Mouse (Mus musculus): ENCODE data around the gene Nudt2. TPM values are rescaled to one million over a fixed set of nuclear protein-coding genes. Genes with fewer than 3 reads are reported as not detected.

Gene Nudt2
- polyA plus RNA-seq, 1 experiment from 2014 or later: 62.0 TPM

- ATAC-seq: no peak
These were observed 59.9 kb downstream of the Nudt2 start for GRCm38 (mm10) chr4:41524829-41525228.

GRCm38 (mm10) chr4:41526553-41526952, 61.6 kb downstream of the Nudt2 start:
- 5% methylated on average over 7 of the region's 7 CpGs for WGBS
- peaks cover 53% of the 10 kb centered on the region for H3K4me1 ChIP-seq (replicated peaks)
- H3K27ac ChIP-seq: peak overlapping the region; percentile 77
- peak overlapping the region; percentile 30; the same call in 1 of the 2 replicates for H3K9ac ChIP-seq (replicated peaks)
- no peak; the same call in 1 of the 2 replicates for ATAC-seq
- H3K27me3 ChIP-seq: 0 out of 2 replicates have a peak, but pooled peaks cover 3% of the 10 kb centered on the region
- peaks cover 10% of the 10 kb centered on the region for H3K36me3 ChIP-seq
- no peaks in the 10 kb centered on the region for H3K9me3 ChIP-seq
- no peak overlapping the region for H3K4me3 ChIP-seq (replicated peaks)
- 0 out of 2 replicates have a peak overlapping the region, but pooled peaks have one; percentile 17 for H3K4me2 ChIP-seq (replicated peaks)

More at GRCm38 (mm10) chr4:41524829-41525228, 59.9 kb downstream of the Nudt2 start:
- Histone ChIP-seq H3K27ac (no peak overlapping the region), H3K9me3 (no peaks in the 10 kb centered on the region), H3K27me3 (0 out of 2 replicates have a peak, but pooled peaks cover 3% of the 10 kb centered on the region), H3K4me3 (replicated peaks) (no peak overlapping the region), H3K36me3 (peaks cover 18% of the 10 kb centered on the region), H3K9ac (replicated peaks) (no peak overlapping the region), H3K4me1 (replicated peaks) (peaks cover 42% of the 10 kb centered on the region), H3K4me2 (replicated peaks) (no peak overlapping the region)
- 76% methylated on average over 9 of the region's 9 CpGs for WGBS

- H3K36me3 ChIP-seq: peaks cover 6% of the 10 kb centered on the region; the same call in 1 of the 2 replicates
- peaks cover 58% of the 10 kb centered on the region for H3K4me1 ChIP-seq (replicated peaks)
- H3K27me3 ChIP-seq: 0 out of 2 replicates have a peak, but pooled peaks cover 3% of the 10 kb centered on the region
- peak overlapping the region; percentile 30 for H3K9ac ChIP-seq (replicated peaks)
- no peaks in the 10 kb centered on the region for H3K9me3 ChIP-seq
- no peak overlapping the region for H3K4me3 ChIP-seq (replicated peaks)
- H3K4me2 ChIP-seq (replicated peaks): peak overlapping the region; percentile 17; the same call in 1 of the 2 replicates
- peak; percentile 32; the same call in 1 of the 2 replicates for ATAC-seq
- H3K27ac ChIP-seq: peak overlapping the region; percentile 77
- WGBS: 5% methylated on average over 13 of the region's 13 CpGs
These were observed 62.1 kb downstream of the Nudt2 start for GRCm38 (mm10) chr4:41527076-41527475.

GRCm38 (mm10) chr4:41527996-41528395, 63.0 kb downstream of the Nudt2 start:
- H3K4me1 ChIP-seq (replicated peaks): peaks cover 58% of the 10 kb centered on the region
- ATAC-seq: peak; percentile 53
- no peak overlapping the region for H3K4me2 ChIP-seq (replicated peaks)
- 0 out of 2 replicates have a peak, but pooled peaks cover 3% of the 10 kb centered on the region for H3K27me3 ChIP-seq
- no peak overlapping the region for H3K4me3 ChIP-seq (replicated peaks)
- peak overlapping the region; percentile 71 for H3K27ac ChIP-seq
- no peaks in the 10 kb centered on the region for H3K9me3 ChIP-seq
- 3% methylated on average over 8 of the region's 8 CpGs for WGBS
- H3K36me3 ChIP-seq: peaks cover 6% of the 10 kb centered on the region; the same call in 1 of the 2 replicates
- H3K9ac ChIP-seq (replicated peaks): no peak overlapping the region

Other genes starting within 250 kb of the Nudt2 start
- 57.0 and 59.7 TPM in 2 replicates for gene Ubap2, start 190.0 kb upstream of the Nudt2 start, polyA plus RNA-seq (2015; fragmentation: Nextera tagmentation; extraction: Ambion mirVana)
- gene Dcaf12, start 150.3 kb upstream of the Nudt2 start, polyA plus RNA-seq (2015; fragmentation: Nextera tagmentation; extraction: Ambion mirVana): 80.1 and 81.0 TPM in 2 replicates
- gene Ubap1, start 116.2 kb upstream of the Nudt2 start, polyA plus RNA-seq (2015; fragmentation: Nextera tagmentation; extraction: Ambion mirVana): 74.5 and 76.9 TPM in 2 replicates
- 5.2 and 6.3 TPM in 2 replicates for gene Kif24, start 264 bp upstream of the Nudt2 start, polyA plus RNA-seq (2015; fragmentation: Nextera tagmentation; extraction: Ambion mirVana)
- 5.5 and 5.7 TPM in 2 replicates for gene AI464131, start 37.9 kb downstream of the Nudt2 start, polyA plus RNA-seq (2015; fragmentation: Nextera tagmentation; extraction: Ambion mirVana)
- 8.3 and 8.5 TPM in 2 replicates for gene 1110017D15Rik, start 52.2 kb downstream of the Nudt2 start, polyA plus RNA-seq (2015; fragmentation: Nextera tagmentation; extraction: Ambion mirVana)
- gene Fam219a, start 104.4 kb downstream of the Nudt2 start, polyA plus RNA-seq (2015; fragmentation: Nextera tagmentation; extraction: Ambion mirVana): 13.1 and 18.8 TPM in 2 replicates
- gene Dnaic1, start 104.6 kb downstream of the Nudt2 start, polyA plus RNA-seq (2015; fragmentation: Nextera tagmentation; extraction: Ambion mirVana): 2.4 and 2.7 TPM in 2 replicates
- 81.6 and 92.1 TPM in 2 replicates for gene Enho, start 175.2 kb downstream of the Nudt2 start, polyA plus RNA-seq (2015; fragmentation: Nextera tagmentation; extraction: Ambion mirVana)
- 27.6 and 32.7 TPM in 2 replicates for gene Cntfr, start 231.9 kb downstream of the Nudt2 start, polyA plus RNA-seq (2015; fragmentation: Nextera tagmentation; extraction: Ambion mirVana)
- gene Il11ra1, start 234.8 kb downstream of the Nudt2 start, polyA plus RNA-seq (2015; fragmentation: Nextera tagmentation; extraction: Ambion mirVana): 34.0 and 34.9 TPM in 2 replicates
- 63.9 and 67.4 TPM in 2 replicates for gene Rpp25l, start 248.4 kb downstream of the Nudt2 start, polyA plus RNA-seq (2015; fragmentation: Nextera tagmentation; extraction: Ambion mirVana)